Mouse (Mus musculus) testis, adult 2 months (tissue): ENCODE measurements at regions not wholly inside any gene's neighbourhood (a gene's known extent, or its start where the extent isn't known, plus 50 kb on each side); places are given as distances from the start of the nearest gene placed in this dataset.

Experiments
- H3K27ac ChIP-seq: fragments of 200-500 bp; 2 replicates; pipeline ENCODE4 v1.5.1; 2012; ENCODE audit warnings: low read depth, low read length; ENCODE audit not compliant: control insufficient read depth, insufficient read depth
- H3K27me3 ChIP-seq: fragments of 200-500 bp; 2 replicates; pipeline ENCODE4 v1.6.1; 2012; ENCODE audit warnings: mild to moderate bottlenecking, low read length, moderate library complexity; ENCODE audit not compliant: control insufficient read depth, insufficient read depth
- H3K36me3 ChIP-seq: fragments of 200-500 bp; 2 replicates; pipeline ENCODE4 v1.6.1; 2012; ENCODE audit warnings: mild to moderate bottlenecking, low read length; ENCODE audit not compliant: control insufficient read depth, insufficient read depth
- H3K4me1 ChIP-seq: fragments of 200-500 bp; 2 replicates; pipeline ENCODE4 v1.6.1; 2012; ENCODE audit warnings: low read length; ENCODE audit not compliant: control insufficient read depth, insufficient read depth
- H3K4me3 ChIP-seq: fragments of 200-500 bp; 2 replicates; pipeline ENCODE4 v1.5.1; 2012; ENCODE audit warnings: low read depth, mild to moderate bottlenecking, low read length, moderate library complexity, mixed read lengths; ENCODE audit not compliant: control insufficient read depth
- CTCF ChIP-seq: fragments of 200-500 bp; IDR thresholded peaks from 2 replicates; pipeline ENCODE4 v1.5.1; 2012; ENCODE audit warnings: low read depth, mild to moderate bottlenecking, inconsistent platforms, low read length, moderate library complexity; ENCODE audit not compliant: control insufficient read depth, insufficient read depth, insufficient replicate concordance
- POLR2A ChIP-seq: fragments of 200-500 bp; IDR thresholded peaks from 2 replicates; pipeline ENCODE4 v1.6.1; 2012; ENCODE audit warnings: low read depth, mild to moderate bottlenecking, inconsistent platforms, low read length, moderate library complexity; ENCODE audit not compliant: control insufficient read depth

DNA sequence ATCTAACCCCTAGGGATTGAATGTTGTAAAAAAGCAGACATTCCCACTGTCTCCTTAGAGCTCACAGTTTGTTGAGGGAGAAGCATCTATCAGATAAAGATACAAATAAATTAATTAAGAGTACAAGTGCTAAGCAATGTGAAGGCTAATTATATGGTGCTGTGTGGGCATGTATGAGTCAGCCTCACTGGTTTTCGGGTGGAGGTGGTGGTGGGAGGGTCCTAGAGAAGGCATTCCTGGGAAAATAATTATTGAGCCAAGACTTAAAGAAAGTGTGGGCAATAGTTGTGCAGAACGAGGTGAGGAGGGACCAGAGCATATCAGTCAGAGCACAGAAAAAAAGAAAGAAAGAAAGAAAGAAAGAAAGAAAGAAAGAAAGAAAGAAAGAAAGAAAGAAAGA, 470.2 kb downstream of the Lmo4 start:
- no peak overlapping the region for H3K27ac ChIP-seq
- H3K27me3 ChIP-seq: no peaks in the 10 kb centered on the region

DNA sequence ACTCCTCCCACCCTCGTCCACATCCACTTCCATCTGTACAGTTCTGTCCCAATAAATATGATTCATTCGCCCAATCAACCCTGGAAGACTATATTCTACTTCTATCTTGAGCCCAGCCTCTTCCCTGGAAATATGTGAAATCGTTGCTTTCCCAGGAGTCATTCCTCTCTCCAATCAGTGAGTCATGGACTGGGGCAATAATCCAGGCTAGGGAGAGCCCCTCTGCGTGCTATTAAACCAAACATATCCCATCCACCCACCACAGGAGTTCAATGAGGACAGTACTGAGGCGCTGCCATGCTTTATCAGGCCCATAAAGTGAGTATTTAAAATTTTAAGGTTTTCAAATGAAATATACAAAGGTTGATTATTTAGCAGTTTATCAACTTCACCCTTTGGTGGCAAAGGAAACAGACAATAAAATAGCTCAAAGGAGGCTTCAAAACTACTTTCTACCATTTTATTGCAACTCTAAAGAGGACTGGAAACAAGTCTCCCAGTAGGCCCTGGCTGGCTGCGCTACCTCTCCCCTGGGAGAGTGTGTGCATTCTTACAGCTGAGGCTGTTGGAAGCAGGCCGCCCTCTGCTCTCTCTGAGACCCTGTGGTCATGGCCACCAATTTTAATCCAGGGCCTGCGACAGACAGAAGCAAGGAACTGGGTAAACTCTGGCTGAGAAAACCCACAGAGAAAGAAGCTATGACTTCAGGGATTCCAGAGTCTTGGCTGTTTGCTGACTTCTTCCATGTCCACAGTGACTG, 471.9 kb downstream of the Lmo4 start:
- TF ChIP-seq POLR2A (no peak), CTCF (no peak)
- no peak overlapping the region for H3K4me3 ChIP-seq
- H3K27ac ChIP-seq: no peak overlapping the region
- H3K4me1 ChIP-seq: no peaks in the 10 kb centered on the region
- H3K27me3 ChIP-seq: no peaks in the 10 kb centered on the region
- H3K36me3 ChIP-seq: no peaks in the 10 kb centered on the region

More for the DNA sequence above, 470.2 kb downstream of the Lmo4 start:
- Histone ChIP-seq H3K4me1 (no peaks in the 10 kb centered on the region), H3K4me3 (no peak overlapping the region), H3K36me3 (no peaks in the 10 kb centered on the region)
- TF ChIP-seq POLR2A: no peak
- TF ChIP-seq CTCF: no peak

DNA sequence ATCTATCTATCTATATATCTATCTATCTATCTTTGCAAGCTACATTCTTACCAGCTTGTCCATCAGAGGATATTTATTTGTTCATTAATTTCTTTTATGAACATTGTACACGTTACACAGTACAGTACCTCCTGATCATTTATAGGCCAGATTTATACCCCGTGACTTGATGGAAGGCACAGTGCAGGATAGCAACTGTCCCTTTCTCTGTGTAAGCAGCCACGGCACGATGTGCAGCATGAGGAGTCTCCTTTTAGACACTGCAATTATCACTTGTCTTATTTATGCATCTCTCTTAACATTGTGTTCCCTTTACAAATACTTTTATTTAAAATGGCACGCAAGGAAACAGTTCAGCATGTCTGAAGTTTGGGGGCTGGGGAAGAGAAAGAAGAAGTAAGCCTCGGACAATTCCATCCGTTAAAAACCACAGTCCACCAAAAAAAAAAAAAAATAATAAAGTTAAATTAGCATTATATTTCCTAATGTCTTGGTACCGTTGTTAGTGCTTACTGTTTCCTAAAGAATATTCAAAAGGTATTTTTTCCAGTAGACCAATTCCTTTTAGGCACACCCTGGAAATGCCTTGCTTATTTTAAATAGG, 475.4 kb downstream of the Lmo4 start:
- no peaks in the 10 kb centered on the region for H3K27me3 ChIP-seq
- H3K4me1 ChIP-seq: no peaks in the 10 kb centered on the region
- H3K27ac ChIP-seq: no peak overlapping the region
- no peak overlapping the region for H3K4me3 ChIP-seq
- TF ChIP-seq POLR2A (no peak), CTCF (no peak)
- no peaks in the 10 kb centered on the region for H3K36me3 ChIP-seq

DNA sequence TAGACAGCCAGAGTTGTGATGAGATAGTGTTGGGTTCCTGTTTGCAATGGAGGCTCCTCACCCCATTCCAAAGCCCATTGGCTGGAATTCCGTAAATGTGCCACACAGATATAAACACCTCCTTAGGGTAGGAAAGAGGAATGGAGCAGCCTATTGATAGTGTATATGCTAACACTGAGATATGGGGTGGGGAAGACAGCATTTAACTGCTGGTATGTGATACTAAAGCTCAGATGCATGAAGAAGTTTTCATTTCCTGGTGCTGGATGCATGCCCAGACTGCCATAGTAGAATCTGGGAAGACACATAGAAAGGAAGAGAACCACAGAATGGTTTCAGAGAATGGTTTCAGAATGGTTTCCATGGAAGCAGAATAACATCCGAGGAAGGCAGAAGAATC, 482.4 kb downstream of the Lmo4 start:
- TF ChIP-seq POLR2A: no peak
- TF ChIP-seq CTCF: no peak
- H3K4me1 ChIP-seq: no peaks in the 10 kb centered on the region
- no peaks in the 10 kb centered on the region for H3K36me3 ChIP-seq
- no peak overlapping the region for H3K27ac ChIP-seq
- H3K4me3 ChIP-seq: no peak overlapping the region
- no peaks in the 10 kb centered on the region for H3K27me3 ChIP-seq

DNA sequence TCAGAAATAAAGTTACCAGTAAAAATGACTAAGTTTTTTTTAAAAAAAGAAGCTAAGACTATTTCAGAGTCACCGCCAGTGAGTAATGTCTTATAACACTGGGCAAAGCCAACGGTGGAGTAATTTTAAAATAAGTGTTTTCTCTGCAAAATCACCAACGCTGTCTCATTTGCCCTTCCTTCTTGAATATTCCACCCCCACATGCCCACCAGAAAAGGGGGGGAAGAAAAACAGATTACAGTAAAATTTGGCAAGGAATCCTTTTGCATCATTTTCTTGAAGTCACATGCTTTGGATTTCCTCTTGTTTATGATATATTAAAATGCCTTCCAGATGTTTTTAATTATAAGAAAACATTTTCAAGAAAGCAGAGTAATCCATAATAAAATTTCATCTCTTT, 482.9 kb downstream of the Lmo4 start:
- Histone ChIP-seq H3K27me3 (no peaks in the 10 kb centered on the region), H3K27ac (no peak overlapping the region), H3K4me1 (no peaks in the 10 kb centered on the region), H3K36me3 (no peaks in the 10 kb centered on the region), H3K4me3 (no peak overlapping the region)
- TF ChIP-seq POLR2A (no peak), CTCF (no peak)

DNA sequence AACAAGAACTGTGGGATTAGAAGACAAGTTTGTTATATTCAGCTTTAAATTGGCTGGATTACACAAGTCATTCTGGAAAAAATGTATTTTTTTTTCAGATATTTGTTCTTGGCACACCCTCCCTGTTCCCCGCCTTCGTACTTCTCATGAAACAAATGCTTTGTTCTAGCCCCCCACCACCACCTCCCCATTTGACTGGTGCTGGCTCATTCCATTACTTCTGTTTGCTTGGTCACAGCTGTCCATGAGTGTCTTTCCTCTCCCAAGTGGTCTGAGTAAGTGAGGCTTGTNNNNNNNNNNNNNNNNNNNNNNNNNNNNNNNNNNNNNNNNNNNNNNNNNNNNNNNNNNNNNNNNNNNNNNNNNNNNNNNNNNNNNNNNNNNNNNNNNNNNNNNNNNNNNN, 491.8 kb downstream of the Lmo4 start:
- Histone ChIP-seq H3K27me3 (no peaks in the 10 kb centered on the region), H3K36me3 (no peaks in the 10 kb centered on the region), H3K4me1 (no peaks in the 10 kb centered on the region), H3K4me3 (no peak overlapping the region), H3K27ac (no peak overlapping the region)
- TF ChIP-seq POLR2A (no peak), CTCF (no peak)

DNA sequence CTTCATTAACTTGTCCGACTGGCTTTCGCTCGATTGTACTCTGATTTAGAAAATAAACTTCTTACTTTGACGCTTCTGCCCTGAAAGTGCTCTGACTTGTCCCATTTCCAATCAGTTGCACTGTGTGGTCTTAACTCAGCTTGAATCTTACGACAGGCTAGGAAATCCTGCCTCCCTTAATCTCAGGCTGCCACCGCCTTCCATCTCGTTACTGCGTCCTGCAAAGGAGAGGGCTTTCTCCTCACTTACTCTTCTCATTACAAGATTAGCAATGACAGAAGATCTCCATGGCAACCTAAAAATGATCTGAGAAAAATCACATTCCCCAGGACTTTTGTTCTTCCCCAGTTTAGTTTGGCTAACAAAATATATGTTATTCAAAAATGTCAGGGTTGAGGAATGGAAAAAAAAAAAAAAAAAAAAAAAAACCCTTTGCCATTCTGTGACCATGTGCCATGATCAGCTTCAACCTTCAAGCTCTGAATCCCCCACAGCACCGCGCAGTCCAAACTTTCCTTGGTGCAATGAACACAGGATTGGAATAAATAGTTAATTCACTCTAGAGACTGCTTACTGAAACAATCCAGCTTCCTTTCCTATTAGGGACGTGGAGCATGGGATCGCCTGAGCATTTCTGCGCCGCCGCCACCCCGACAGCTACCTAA, 494.1 kb downstream of the Lmo4 start:
- H3K27me3 ChIP-seq: no peaks in the 10 kb centered on the region
- no peak overlapping the region for H3K27ac ChIP-seq
- no peaks in the 10 kb centered on the region for H3K36me3 ChIP-seq
- H3K4me1 ChIP-seq: no peaks in the 10 kb centered on the region
- TF ChIP-seq POLR2A: no peak
- H3K4me3 ChIP-seq: no peak overlapping the region
